Mouse (Mus musculus) Muller cell, postnatal 12 days (primary cell): ENCODE measurements around the gene Rab40c.
A peak's percentile ranks its signal among the peaks of the same experiment; 100 is the strongest.

Experiments
- DNase-seq: peaks from one replicate; pipeline ENCODE4 v3.0.0-alpha.2; 2015; ENCODE audit errors: inconsistent ontology term

The Rab40c gene

DNA sequence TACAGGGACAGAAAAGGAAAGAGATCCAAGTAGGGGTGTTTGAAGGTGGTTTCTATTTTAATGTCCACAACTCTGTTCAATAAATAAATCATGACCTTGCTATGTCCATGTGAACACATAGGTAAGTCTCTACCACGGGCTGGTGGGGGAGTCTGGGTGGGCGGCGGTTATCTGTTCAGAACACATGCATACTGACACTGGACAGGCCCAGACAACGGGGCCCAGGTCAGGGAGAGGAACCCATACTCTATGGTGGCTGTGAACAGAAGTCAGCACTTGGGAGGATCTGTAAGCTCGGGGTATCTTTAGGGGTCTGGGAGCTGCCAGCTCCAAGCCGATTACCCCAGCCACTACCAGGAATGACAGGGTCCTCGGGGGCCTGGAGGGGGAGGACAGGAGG is 26.8 kb upstream of the Rab40c start:
- DNase-seq = no peak

- peak; percentile 62 for DNase-seq
These were observed 26.1 kb upstream of the Rab40c start for GRCm38 (mm10) chr17:25945517-25946155.

GRCm38 (mm10) chr17:25944366-25945163 is 25.0 kb upstream of the Rab40c start, which contains the start of the genes Pigq and Nhlrc4:
Pigq (minus strand) TSS chr17:25944936.
Nhlrc4 (minus strand) TSS chr17:25944961.
- no peak for DNase-seq

DNA sequence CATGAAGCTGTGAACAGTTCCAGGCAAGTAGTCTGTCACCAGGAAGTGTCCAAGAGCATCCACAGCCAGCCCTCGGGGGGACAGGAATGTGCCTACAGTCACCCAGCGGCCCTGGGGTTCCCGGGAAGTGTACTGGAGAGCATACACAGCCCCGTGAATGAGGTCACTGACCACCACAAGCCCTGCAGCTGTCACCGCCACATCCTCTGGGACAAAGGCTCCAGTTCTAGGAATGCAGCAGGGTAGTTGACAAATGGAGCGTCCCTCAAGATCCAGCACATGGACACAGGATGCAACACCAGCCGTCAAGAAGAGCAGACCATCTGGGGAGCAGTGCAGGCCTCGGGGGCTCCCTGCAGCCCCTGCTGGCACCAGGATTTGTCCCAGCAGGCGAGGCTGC is 24.2 kb upstream of the Rab40c start:
- peak; percentile 32 for DNase-seq

GRCm38 (mm10) chr17:25943221-25943620 is 23.7 kb upstream of the Rab40c start:
- DNase-seq = no peak

- no peak for DNase-seq
These were observed 23.1 kb upstream of the Rab40c start for GRCm38 (mm10) chr17:25942597-25943151.

- DNase-seq = peak; percentile 85
These were observed 22.1 kb upstream of the Rab40c start for GRCm38 (mm10) chr17:25941511-25942241.

DNA sequence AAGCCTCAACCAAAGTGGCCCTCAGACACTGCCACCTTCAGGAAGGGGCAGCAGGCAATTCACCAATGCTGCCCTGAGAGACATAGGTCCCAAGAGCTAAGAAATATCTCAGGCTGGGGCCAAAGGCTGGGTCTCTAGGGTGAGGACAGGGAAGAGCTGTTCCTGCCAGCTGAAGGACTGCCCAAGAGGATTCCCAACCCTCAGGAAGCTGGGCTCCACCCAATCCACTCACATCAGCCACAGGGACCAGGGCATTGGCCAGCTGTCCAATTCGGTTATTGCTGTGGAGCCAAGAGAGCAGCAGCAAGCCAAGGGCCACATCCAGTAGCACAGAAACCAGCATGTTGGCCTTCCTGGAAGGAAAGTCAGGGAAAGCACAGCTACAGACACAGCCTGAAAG is 15.0 kb upstream of the Rab40c start:
- no peak for DNase-seq

GRCm38 (mm10) chr17:25925348-25925747 is 5.8 kb upstream of the Rab40c start:
- no peak for DNase-seq

- no peak for DNase-seq
These were observed 2.6 kb upstream of the Rab40c start for GRCm38 (mm10) chr17:25922120-25922519.

DNA sequence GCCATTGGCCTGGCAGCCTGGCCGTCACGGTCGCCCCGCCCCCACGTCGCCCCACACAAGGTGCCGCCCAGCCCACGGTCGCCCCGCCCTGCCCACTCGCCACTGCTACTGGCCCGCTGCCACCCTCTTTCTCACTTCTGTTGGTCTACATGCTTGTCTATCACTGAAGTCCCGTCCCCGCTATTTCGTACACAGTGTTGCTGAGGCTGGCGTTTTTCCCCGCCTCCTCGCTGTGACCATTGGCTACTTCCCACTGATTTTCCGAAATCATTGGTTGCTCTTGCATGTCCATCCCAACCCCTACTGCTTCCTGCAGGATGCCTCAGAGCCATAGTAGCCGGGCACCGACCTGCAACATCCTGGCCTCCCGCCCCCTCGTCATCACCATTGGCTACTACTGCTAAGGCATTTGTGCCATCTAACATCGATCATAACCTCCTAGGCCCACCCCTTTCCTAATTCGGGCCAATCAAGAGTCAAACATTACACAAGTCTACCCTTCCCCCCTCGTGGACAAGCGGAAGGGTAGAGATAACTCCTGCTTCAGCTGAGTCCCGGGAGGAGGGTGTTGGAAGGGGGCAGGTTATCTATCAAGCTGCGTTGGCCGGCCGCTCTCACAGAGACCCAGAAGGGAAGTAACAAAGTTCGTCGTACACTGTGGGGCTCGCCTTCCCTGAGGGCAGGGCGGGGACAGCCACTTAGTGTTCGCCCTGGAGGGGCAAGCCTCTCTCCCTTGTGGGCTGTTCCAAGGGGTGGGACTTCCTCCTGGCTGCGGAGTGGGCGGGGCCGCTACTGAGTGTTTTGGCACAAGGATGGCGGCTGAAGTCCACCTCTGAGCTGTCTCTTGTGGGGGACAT is 487 bp upstream of the Rab40c start:
- DNase-seq = peak; percentile 100

DNA sequence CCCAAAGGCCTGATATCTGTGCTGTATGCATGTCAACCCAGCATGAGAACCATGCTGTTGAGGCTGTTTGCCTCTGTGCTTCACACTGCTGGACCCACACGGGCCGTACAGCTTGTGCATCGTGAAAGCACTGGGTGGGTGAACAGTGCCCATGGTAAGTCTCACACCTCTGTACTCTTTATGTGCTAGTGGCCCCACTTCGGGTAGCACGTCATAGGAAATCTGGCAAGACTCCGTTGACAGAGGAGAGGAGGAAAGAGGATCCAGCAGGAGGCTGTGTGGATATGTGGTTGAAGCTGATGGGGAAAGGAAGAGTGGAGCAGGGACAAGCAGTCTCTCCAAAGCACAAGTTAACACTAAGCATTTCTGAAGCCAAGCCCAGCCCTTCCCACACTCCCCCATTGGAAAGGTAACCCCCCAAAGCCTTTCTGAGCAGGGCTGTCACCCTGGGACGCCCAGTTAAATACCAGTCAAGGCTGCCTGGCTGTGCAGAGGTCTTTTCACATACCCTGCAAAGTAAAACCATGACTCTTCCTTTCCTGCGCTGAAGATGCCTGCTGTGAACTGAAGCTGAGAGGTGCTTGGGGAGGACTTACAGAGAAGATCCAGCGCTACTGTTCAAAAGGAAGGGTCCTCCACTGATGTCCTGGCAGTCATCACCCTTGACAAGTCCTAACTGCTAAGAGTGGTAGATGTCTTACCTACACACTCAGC is 1.3 kb downstream of the Rab40c start:
- no peak for DNase-seq

DNA sequence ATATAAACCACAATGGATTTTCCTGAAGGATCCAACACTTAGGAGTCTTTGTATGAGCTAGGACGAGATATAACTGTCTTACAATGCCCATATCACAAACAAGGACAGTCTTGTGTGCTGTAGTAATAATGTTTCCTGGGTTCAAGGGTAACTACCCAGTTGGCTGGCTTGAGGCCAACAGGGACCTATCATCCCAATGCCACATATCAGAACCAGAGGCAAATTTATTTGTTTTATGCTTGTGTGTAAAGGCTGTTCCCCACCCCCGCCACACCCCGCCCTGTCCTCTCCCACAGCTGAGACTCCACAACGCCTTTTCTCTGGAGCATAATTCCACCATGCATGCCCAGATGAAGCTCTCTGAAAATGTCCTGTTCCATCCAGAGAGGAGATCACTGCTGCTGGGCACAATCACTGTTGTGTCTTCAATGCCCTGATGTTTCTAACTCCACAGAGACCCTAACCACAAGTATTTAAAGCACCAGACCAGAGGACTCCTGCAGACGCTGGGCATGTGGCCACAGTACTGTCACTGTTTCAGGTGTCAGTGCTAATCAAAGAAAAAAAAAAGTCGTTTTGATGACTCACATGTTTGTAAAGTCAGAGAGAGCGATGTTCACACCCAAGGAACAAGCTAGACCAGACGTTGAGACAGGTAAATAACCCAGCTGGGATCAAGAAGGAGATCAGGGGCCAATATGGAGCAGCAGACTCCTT is 2.4 kb downstream of the Rab40c start:
- no peak for DNase-seq

GRCm38 (mm10) chr17:25914295-25914694 is 5.2 kb downstream of the Rab40c start:
- no peak for DNase-seq

DNA sequence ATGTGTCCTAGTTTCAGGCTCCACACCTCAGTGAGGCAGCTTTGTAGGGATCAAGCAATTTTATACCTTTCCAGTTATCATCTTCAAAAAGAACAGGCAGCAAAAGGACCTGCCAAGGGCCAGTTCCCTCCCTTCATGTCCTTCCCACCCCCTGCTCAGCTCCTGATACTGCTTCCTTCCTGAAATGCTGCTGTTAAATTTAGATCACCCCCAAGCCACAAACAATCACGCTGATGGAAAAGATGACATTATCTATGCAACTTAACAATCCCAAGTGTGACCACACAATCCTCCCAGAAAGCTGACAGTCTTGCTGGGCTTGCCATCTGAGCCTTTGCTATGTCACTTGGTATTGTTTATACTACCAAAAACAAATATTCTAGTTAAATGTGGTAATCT is 5.7 kb downstream of the Rab40c start:
- no peak for DNase-seq

- no peak for DNase-seq
These were observed 6.2 kb downstream of the Rab40c start for GRCm38 (mm10) chr17:25913186-25913876.

DNA sequence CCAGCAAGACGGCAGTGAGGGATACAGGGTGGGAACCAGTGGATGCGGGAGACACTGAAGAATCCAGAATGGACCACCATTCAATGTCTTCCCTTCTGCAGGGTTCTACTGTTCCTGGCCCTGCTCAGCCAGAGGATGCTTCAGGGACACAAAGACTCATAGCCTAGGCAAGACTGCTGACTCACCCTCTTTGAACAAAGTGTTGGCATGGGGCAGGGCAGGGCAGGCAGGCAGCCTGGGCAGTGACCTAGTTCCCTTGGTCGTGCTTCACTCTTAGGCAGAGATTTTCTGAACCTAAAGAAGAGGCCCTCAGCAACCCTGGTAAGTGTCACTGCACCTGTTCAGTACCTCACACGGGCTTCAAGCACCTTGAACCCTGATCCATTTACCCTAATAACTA is 7.7 kb downstream of the Rab40c start:
- peak; percentile 77 for DNase-seq

DNA sequence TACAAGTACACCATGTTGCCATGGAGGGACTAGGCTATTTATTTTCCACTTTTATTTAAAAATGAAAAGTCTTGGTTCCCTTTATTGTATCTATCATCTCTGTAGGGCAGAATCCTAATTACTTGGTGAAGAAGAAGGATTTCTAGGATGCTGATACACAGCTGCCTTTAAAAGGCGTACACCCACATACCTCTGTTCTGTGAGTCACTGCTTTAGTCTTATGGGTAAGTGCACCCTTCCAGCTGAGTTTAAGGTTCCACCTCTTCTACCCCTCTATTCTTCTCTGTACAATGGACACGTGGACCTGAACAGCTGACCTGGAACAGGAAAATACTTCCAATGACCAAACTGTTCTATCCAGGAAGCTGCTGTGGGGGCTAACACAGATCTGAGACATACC is 11.9 kb downstream of the Rab40c start:
- DNase-seq = no peak

DNA sequence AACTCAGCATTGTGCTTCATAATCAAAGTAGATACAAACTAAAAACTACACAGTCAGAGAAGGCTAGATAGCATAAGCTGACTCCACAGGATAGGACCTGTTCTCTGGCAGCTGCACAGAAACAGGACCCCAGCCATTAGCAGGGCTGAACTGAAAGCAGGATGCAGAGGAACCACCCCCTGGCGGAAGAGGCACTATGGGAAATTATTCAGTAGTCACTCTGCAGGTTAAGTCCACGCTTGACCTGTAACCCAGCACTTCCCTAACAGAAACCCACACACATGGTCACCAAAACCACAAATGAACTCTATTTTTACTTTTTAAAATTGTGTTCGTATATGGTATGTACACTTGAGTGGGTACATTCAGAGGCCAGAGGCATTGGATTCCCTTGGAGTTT is 16.5 kb downstream of the Rab40c start:
- no peak for DNase-seq
